Mouse (Mus musculus): ENCODE measurements at regions not wholly inside any gene's neighbourhood (a gene's known extent, or its start where the extent isn't known, plus 50 kb on each side); places are given as distances from the start of the nearest gene placed in this dataset.
A peak's percentile ranks its signal among the peaks of the same experiment; 100 is the strongest.

DNA sequence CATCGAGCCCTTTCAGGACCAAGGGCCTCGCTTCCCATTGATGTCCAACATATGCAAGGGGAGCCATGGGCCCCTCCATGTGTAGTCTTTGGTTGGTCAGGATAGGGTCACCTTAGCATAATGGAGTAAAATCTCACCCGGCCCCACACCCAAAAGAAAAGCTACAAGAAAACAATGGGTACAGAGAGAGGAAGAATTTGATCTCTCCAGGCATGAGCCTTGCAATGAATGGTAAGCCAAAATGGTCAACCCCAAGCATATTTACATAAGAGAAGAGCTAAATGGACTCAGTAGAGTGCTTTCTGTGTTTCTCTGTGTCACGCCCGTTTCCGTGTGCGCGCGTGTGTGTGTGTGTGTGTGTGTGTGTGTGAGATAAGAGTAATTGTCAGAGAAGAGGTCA is 311.1 kb upstream of the Nova1 start:
- Histone ChIP-seq H3K27me3 (ENCODE audit: control insufficient read depth, insufficient read depth, low read length) (no peaks in the 10 kb centered on the region), H3K4me1 (ENCODE audit: control insufficient read depth, insufficient read depth, low read length) (no peaks in the 10 kb centered on the region), H3K27ac (ENCODE audit: low read depth, low read length) (no peak overlapping the region), H3K36me3 (ENCODE audit: control insufficient read depth, insufficient read depth, low read length) (no peaks in the 10 kb centered on the region), H3K9me3 (ENCODE audit: control insufficient read depth, low read length) (no peaks in the 10 kb centered on the region), H3K9ac (replicated peaks; ENCODE audit: low read depth, low read length) (no peak overlapping the region), H3K4me3 (ENCODE audit: low read depth, low read length) (no peak overlapping the region), H3K4me2 (ENCODE audit: low read depth, low read length) (no peak overlapping the region)
- no peak for ATAC-seq (ENCODE audit: low read depth)
- WGBS = 84% methylated on average over 9 of the region's 9 CpGs

DNA sequence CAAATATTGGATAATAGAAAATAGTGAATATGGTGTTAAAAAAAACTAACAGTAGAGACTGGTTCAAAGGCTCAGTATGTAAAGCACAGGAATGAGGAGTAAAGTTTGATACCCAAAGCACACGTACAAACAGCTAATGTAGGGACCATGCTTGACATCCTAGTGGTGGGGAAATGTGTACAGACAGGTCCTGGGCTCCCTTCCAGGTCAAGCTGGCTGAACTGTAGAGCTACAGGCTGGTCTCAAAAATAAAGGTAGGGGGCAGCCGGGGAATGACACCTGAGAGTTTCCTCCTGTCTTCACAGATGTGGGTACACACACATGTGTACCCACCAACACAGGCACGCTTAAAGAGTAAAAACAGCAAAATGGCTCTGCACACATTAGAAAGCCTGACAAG is 309.9 kb upstream of the Nova1 start:
- Histone ChIP-seq H3K27me3 (ENCODE audit: control insufficient read depth, insufficient read depth, low read length) (no peaks in the 10 kb centered on the region), H3K36me3 (ENCODE audit: control insufficient read depth, insufficient read depth, low read length) (no peaks in the 10 kb centered on the region), H3K9me3 (ENCODE audit: control insufficient read depth, low read length) (no peaks in the 10 kb centered on the region), H3K4me2 (ENCODE audit: low read depth, low read length) (no peak overlapping the region), H3K27ac (ENCODE audit: low read depth, low read length) (no peak overlapping the region), H3K4me1 (ENCODE audit: control insufficient read depth, insufficient read depth, low read length) (no peaks in the 10 kb centered on the region), H3K4me3 (ENCODE audit: low read depth, low read length) (no peak overlapping the region), H3K9ac (replicated peaks; ENCODE audit: low read depth, low read length) (no peak overlapping the region)
- ATAC-seq (ENCODE audit: low read depth) = no peak
- 89% methylated on average over 3 of the region's 3 CpGs for WGBS

GRCm38 (mm10) chr12:47121426-47121825 is 302.7 kb upstream of the Nova1 start:
- no peaks in the 10 kb centered on the region for H3K9me3 ChIP-seq (ENCODE audit: control insufficient read depth, low read length)
- no peaks in the 10 kb centered on the region for H3K27me3 ChIP-seq (ENCODE audit: control insufficient read depth, insufficient read depth, low read length)
- H3K36me3 ChIP-seq (ENCODE audit: control insufficient read depth, insufficient read depth, low read length) = no peaks in the 10 kb centered on the region
- no peak overlapping the region for H3K4me2 ChIP-seq (ENCODE audit: low read depth, low read length)
- H3K27ac ChIP-seq (ENCODE audit: low read depth, low read length) = peak overlapping the region; percentile 59; the same call in 1 of the 2 replicates
- no peak overlapping the region for H3K9ac ChIP-seq (replicated peaks; ENCODE audit: low read depth, low read length)
- WGBS = 38% methylated on average over 3 of the region's 3 CpGs
- ATAC-seq (ENCODE audit: low read depth) = peak; percentile 88
- H3K4me1 ChIP-seq (ENCODE audit: control insufficient read depth, insufficient read depth, low read length) = no peaks in the 10 kb centered on the region
- no peak overlapping the region for H3K4me3 ChIP-seq (ENCODE audit: low read depth, low read length)

GRCm38 (mm10) chr12:47117504-47117903 is 298.8 kb upstream of the Nova1 start:
- Histone ChIP-seq H3K4me3 (ENCODE audit: low read depth, low read length) (no peak overlapping the region), H3K4me2 (ENCODE audit: low read depth, low read length) (no peak overlapping the region), H3K27me3 (ENCODE audit: control insufficient read depth, insufficient read depth, low read length) (no peaks in the 10 kb centered on the region), H3K9me3 (ENCODE audit: control insufficient read depth, low read length) (no peaks in the 10 kb centered on the region), H3K4me1 (ENCODE audit: control insufficient read depth, insufficient read depth, low read length) (no peaks in the 10 kb centered on the region), H3K27ac (ENCODE audit: low read depth, low read length) (no peak overlapping the region), H3K9ac (replicated peaks; ENCODE audit: low read depth, low read length) (no peak overlapping the region), H3K36me3 (ENCODE audit: control insufficient read depth, insufficient read depth, low read length) (no peaks in the 10 kb centered on the region)
- WGBS = 74% methylated on average over 3 of the region's 3 CpGs
- ATAC-seq (ENCODE audit: low read depth) = no peak

- Histone ChIP-seq H3K4me1 (ENCODE audit: control insufficient read depth, insufficient read depth, low read length) (no peaks in the 10 kb centered on the region), H3K27me3 (ENCODE audit: control insufficient read depth, insufficient read depth, low read length) (no peaks in the 10 kb centered on the region), H3K36me3 (ENCODE audit: control insufficient read depth, insufficient read depth, low read length) (no peaks in the 10 kb centered on the region), H3K9me3 (ENCODE audit: control insufficient read depth, low read length) (no peaks in the 10 kb centered on the region), H3K4me3 (ENCODE audit: low read depth, low read length) (no peak overlapping the region), H3K4me2 (ENCODE audit: low read depth, low read length) (no peak overlapping the region), H3K27ac (ENCODE audit: low read depth, low read length) (no peak overlapping the region), H3K9ac (replicated peaks; ENCODE audit: low read depth, low read length) (no peak overlapping the region)
- no peak for ATAC-seq (ENCODE audit: low read depth)
These were observed 270.5 kb upstream of the Nova1 start for GRCm38 (mm10) chr12:47089234-47089633.

GRCm38 (mm10) chr12:47074961-47075360 is 256.2 kb upstream of the Nova1 start:
- Histone ChIP-seq H3K36me3 (ENCODE audit: control insufficient read depth, insufficient read depth, low read length) (no peaks in the 10 kb centered on the region), H3K9ac (replicated peaks; ENCODE audit: low read depth, low read length) (no peak overlapping the region), H3K9me3 (ENCODE audit: control insufficient read depth, low read length) (no peaks in the 10 kb centered on the region), H3K27ac (ENCODE audit: low read depth, low read length) (no peak overlapping the region), H3K27me3 (ENCODE audit: control insufficient read depth, insufficient read depth, low read length) (no peaks in the 10 kb centered on the region), H3K4me2 (ENCODE audit: low read depth, low read length) (no peak overlapping the region), H3K4me3 (ENCODE audit: low read depth, low read length) (no peak overlapping the region), H3K4me1 (ENCODE audit: control insufficient read depth, insufficient read depth, low read length) (no peaks in the 10 kb centered on the region)
- 50% methylated on average over 2 of the region's 2 CpGs for WGBS
- no peak for ATAC-seq (ENCODE audit: low read depth)

DNA sequence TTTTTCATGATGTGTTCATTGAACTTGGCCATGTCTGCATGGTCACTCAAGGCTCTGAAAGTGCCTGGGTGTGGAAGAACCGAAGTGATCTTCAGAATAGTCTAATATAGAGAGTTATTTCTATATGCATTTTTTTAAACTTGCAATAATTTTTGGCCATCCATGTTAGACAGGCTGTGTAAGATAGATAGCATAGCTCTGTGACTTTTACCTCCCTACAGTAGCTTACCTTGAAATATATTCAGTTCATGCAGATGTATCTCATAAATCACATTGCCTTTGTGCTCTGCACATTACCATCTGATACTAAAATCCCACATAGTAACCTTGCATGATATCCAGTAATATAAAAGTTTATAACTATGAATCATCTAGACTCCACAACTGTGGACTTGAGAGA is 233.7 kb upstream of the Nova1 start:
- no peak overlapping the region for H3K4me3 ChIP-seq (ENCODE audit: low read depth, low read length)
- H3K4me1 ChIP-seq (ENCODE audit: control insufficient read depth, insufficient read depth, low read length) = no peaks in the 10 kb centered on the region
- H3K9me3 ChIP-seq (ENCODE audit: control insufficient read depth, low read length) = no peaks in the 10 kb centered on the region
- H3K36me3 ChIP-seq (ENCODE audit: control insufficient read depth, insufficient read depth, low read length) = no peaks in the 10 kb centered on the region
- ATAC-seq (ENCODE audit: low read depth) = peak; percentile 54; the same call in 1 of the 2 replicates
- H3K27me3 ChIP-seq (ENCODE audit: control insufficient read depth, insufficient read depth, low read length) = no peaks in the 10 kb centered on the region
- H3K27ac ChIP-seq (ENCODE audit: low read depth, low read length) = no peak overlapping the region
- H3K4me2 ChIP-seq (ENCODE audit: low read depth, low read length) = no peak overlapping the region
- 76% methylated on average over 1 of the region's 1 CpGs for WGBS
- no peak overlapping the region for H3K9ac ChIP-seq (replicated peaks; ENCODE audit: low read depth, low read length)

DNA sequence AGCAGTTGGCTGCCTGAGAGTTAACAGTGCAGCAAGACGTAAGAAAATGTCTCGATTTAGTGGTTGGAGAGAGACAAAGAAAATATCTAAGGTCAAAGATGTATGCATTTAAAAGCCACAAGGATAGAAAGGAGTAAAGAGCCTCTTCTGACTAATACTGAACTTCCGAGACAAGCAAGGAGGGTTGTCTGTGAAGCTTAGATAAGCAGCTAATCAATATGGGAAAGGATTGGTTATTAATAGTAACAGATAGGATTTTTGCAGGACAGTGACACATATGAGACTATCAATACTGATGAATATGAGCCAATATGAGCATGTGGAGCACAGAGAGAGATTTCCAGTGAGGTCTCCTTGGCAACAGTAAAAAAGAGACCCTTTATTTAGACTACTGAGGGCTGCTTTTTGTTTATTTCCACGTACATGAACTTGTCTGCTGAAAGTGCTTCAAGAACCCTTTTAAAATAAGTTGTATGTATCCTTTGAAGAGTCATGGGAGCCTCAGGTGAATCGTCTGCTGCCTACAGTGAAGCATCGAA is 202.2 kb upstream of the Nova1 start:
- no peaks in the 10 kb centered on the region for H3K4me1 ChIP-seq (ENCODE audit: control insufficient read depth, insufficient read depth, low read length)
- no peak overlapping the region for H3K9ac ChIP-seq (replicated peaks; ENCODE audit: low read depth, low read length)
- H3K36me3 ChIP-seq (ENCODE audit: control insufficient read depth, insufficient read depth, low read length) = no peaks in the 10 kb centered on the region
- H3K9me3 ChIP-seq (ENCODE audit: control insufficient read depth, low read length) = no peaks in the 10 kb centered on the region
- no peak overlapping the region for H3K27ac ChIP-seq (ENCODE audit: low read depth, low read length)
- no peak overlapping the region for H3K4me2 ChIP-seq (ENCODE audit: low read depth, low read length)
- WGBS = 71% methylated on average over 6 of the region's 6 CpGs
- H3K4me3 ChIP-seq (ENCODE audit: low read depth, low read length) = no peak overlapping the region
- H3K27me3 ChIP-seq (ENCODE audit: control insufficient read depth, insufficient read depth, low read length) = no peaks in the 10 kb centered on the region
- no peak for ATAC-seq (ENCODE audit: low read depth)

DNA sequence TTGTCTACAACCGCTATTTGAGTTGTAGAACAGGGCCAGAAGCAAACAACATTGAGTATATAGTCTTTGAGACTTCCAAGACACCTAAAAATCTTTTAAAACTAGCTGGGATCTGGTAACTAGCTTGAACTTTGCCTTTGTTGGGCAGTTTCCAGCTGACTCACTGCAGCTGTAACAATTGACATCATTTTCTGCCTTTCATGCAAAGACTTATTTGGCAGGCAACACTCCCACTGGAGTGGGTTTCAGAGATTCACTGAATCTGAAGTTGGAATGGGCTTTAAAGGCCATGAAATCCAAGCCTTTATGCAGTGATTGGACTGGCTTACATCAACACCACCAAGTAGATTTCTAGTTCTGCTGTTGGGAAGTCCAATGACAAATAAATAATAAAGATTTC is 173.6 kb upstream of the Nova1 start:
- Histone ChIP-seq H3K4me1 (ENCODE audit: control insufficient read depth, insufficient read depth, low read length) (no peaks in the 10 kb centered on the region), H3K27ac (ENCODE audit: low read depth, low read length) (no peak overlapping the region), H3K9me3 (ENCODE audit: control insufficient read depth, low read length) (no peaks in the 10 kb centered on the region), H3K36me3 (ENCODE audit: control insufficient read depth, insufficient read depth, low read length) (no peaks in the 10 kb centered on the region), H3K4me3 (ENCODE audit: low read depth, low read length) (no peak overlapping the region), H3K27me3 (ENCODE audit: control insufficient read depth, insufficient read depth, low read length) (no peaks in the 10 kb centered on the region), H3K9ac (replicated peaks; ENCODE audit: low read depth, low read length) (no peak overlapping the region), H3K4me2 (ENCODE audit: low read depth, low read length) (no peak overlapping the region)
- ATAC-seq (ENCODE audit: low read depth) = no peak
- 83% methylated on average over 1 of the region's 1 CpGs for WGBS

DNA sequence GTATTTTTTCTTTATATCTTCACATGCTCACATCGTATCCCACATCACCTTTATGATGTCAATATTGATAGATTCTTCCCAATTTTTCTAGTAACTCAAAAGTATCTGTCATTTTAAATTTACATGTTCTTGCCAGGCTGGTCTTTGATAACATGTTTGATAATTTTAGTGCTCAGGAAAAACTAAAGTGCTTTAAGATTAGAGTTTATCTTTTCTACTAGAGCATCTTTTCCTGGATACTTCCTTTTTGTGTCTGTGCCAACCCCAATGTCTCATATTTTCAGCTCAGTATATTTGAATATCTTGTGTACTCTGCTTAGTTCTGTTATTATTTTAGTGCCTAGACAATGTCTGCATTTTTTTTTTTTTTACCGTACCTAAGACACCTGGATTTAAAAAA is 170.2 kb upstream of the Nova1 start:
- no peak for ATAC-seq (ENCODE audit: low read depth)
- 94% methylated on average over 2 of the region's 2 CpGs for WGBS
- H3K27me3 ChIP-seq (ENCODE audit: control insufficient read depth, insufficient read depth, low read length) = no peaks in the 10 kb centered on the region

More for the DNA sequence above, 170.2 kb upstream of the Nova1 start:
- no peak overlapping the region for H3K9ac ChIP-seq (replicated peaks; ENCODE audit: low read depth, low read length)
- H3K27ac ChIP-seq (ENCODE audit: low read depth, low read length) = no peak overlapping the region
- H3K4me1 ChIP-seq (ENCODE audit: control insufficient read depth, insufficient read depth, low read length) = no peaks in the 10 kb centered on the region
- H3K9me3 ChIP-seq (ENCODE audit: control insufficient read depth, low read length) = no peaks in the 10 kb centered on the region
- no peaks in the 10 kb centered on the region for H3K36me3 ChIP-seq (ENCODE audit: control insufficient read depth, insufficient read depth, low read length)
- H3K4me2 ChIP-seq (ENCODE audit: low read depth, low read length) = no peak overlapping the region
- no peak overlapping the region for H3K4me3 ChIP-seq (ENCODE audit: low read depth, low read length)

Data from neural tube, embryonic 14.5 days (tissue).